Mouse (Mus musculus) adrenal gland, adult 8-10 months (tissue): ENCODE results near the gene Rab33b. TPM values are rescaled to one million over a fixed set of nuclear protein-coding genes. Genes with fewer than 3 reads are reported as not detected.

Experiments used
- DNase-seq: peaks from one replicate; pipeline ENCODE4 v3.0.0; 2022
- total RNA-seq, 4 experiments: library from RNA; stranded (reverse); gene quantifications; 2 replicates each; pipeline ENCODE4 v1.2.4; 2022

The Rab33b gene
- total RNA-seq, 4 experiments from 2014 or later = 13.9 to 18.5 (median 17.4) TPM

DNA sequence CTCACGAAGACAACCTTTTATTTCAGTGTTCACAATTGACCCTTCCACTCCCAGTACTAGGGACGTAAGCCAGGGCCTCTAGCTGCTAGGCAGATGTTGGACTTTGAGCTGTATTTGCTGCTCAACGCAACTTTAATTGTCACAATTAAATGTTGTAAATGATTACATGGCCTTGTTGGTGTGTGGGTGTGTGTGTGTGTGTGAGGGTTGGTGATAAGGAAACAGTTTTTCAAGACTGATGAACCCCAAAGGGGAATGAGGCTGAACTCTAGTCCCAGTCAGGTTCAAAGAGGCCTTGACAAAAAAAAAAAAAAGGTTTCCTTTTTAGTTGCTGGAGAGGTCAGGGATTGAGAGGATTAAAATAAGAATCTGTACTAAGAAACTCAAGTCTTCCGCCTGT lies 33.7 kb downstream of the Rab33b start:
- DNase-seq = no peak

DNA sequence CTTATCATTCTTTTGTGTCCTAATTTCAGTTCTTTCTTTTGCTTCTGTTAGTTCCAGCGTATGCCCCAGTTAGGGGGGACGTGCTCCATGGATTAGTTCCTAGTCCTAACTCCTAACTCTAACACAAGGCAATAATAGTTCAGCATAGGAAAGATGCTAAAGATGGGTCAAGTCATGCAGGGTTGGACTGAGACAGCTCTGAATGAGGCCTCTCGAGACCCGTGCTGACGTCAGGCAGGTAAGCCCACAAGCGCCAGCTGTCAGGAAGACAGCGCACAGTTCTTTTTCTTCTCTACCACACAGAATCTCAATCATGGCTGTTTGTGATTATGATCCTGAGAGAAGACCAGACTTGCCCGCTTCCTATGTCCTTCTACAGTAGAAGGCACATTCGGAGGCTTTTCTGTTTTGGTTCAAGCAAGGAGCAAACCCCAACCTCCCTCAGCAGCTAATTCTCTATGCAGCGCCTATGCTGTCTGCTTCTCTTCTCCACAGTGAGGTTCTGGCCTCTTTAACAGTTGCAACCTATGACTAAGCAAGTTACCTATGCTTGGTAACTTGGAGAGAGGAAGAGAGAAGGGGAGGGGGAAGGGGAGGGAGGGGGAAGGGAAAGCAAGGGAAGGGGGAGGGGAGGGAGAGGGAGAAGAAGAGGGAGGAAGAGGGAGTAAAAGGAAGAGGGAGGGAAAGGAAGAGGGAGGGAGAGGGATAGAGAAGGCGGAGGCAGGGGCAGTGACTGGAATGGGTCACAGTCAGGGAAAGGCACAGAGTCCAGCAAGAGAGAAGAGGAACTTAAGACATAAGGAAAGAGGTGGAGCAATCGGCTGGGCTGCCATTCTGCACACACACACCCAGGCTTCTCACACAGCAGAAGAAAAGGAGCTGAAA lies 34.4 kb downstream of the Rab33b start:
- no peak for DNase-seq

DNA sequence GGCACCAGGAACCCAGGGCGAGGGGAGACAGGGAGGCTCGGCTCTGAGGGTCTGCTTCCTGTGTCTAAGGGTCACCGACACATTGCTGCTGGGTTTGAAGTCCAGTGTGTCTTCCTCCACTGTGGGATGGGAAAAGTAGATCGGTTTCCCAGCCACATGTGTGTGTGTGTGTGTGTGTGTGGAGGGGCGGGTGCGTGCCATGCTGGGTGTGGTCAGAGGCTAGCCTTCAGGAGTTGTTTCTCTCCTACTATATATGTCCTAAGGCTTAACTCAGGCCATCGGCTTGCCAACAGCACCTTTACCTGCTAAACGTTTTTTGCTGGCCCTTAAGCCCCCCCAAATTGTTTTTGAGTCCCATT lies 35.0 kb downstream of the Rab33b start:
- no peak for DNase-seq

DNA sequence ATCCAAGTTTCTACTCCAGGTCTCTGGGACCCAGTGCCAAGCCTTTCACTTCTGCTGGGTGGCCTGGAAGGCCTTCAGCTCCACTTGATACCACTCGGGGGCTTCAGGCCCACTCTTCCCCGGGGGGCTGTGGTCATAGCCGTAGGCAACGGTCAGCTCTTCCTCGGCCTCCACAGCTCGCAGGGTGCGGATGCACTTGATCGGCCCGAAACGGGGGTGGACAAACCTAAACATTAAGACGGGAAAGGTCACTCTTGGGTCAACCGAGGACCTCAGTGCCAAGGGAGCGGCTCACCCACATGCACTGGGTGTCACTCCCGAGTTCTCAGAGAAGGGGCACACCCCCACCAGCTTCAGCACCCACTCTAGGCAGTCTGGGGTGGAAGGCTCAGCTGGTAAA lies 37.5 kb downstream of the Rab33b start:
- no peak for DNase-seq

DNA sequence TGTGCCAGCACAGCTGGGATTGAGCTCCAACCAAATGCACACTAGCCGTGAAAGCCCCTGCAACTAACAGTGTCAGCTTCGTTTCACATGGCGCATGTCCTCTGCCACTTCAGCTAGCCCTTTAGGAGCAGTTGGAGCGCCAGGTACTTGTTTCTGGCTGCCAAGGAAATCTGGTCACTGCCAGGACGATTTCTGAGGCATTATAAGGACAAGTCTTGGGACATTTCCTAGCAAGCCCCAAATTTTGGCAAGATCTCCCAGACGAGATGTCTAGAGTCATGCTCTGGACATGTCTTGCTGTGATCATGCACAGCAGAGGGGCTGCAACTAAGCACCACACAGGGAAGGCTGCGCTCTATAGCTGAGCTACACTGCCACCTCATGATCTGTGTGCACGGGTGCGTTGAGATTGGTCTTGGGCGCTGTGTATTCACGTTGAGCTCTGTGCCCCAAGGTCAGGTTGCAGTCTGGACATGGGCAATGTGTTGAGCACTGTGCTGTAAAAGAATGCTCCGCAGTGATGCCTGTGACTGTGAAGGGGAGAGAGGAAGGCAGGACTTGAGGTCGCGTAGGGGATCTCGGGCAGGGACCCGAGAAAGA lies 41.6 kb downstream of the Rab33b start:
- DNase-seq = no peak

DNA sequence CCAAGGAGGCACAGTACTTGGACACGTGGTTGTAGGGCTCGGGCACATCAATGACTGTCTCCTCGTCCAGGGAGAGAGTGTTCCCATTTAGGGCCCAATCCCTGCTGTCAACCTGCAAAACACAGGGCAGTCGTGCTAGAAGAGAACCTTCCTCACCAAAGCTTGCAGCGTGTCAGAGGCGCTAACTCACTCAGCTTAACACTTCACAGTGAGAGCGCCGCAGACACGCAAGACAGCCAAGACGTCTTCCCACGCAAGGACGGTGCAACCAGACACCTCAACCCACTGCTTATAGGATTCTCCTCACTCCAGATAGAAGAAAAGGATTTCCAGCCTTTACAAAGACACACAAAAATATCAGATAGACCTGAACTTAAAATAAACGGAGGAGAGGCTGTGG lies 43.2 kb downstream of the Rab33b start:
- no peak for DNase-seq

DNA sequence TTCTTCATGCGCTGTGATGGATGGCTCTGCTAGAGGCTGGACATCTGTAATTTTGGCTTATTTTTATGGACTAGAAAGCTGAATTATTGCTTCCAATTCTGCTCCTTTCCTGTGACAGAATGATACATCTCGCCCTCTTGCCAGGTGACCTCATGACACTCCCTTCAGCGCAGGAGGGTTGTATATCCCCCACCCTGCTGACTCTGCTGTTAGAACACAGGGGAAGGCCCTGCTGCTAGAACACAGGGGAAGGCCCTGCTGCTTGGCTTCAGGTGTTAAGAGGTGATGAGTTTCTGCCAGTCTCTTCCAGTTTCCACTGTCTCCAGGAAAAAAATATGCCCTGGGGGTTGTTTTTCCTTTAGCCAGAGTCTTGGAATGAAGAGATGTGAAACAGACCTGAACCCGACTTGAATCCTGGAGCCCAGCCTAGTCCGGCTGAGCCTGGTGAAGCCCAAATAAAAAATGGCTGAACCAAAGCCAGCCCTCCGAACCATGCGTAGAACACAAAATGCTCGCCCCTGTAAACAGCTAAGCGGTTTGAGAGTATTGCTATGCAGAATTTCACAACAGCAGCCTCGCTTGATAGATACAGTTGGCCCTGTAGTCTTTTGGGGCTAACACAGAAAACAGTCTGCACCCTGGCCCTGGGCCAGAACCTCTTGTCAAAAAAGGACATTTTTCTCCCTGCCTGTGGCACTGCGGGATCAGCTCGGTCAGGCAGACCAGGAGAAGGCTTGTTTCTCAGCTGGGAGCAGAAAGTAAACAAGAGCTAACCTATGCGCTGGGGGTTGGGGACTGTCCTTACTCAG lies 48.0 kb downstream of the Rab33b start:
- peak; percentile 47 for DNase-seq

DNA sequence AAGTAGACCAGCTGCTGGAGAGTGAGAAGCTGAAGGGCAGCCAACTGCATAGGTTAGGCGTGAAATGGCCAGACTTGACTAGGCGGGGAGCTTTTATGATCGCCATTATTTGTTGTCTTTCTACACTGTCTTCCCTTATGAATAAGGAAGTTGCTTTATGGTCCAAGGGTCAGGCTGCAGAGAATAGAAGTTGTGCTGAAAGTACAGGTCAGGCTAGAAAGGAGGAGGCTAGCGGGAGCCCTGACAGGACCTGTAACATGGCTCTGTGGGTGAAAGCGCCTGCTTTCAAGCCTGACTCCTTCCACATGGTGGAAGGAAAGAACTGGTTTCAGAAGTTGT lies 48.5 kb downstream of the Rab33b start:
- DNase-seq = no peak

DNA sequence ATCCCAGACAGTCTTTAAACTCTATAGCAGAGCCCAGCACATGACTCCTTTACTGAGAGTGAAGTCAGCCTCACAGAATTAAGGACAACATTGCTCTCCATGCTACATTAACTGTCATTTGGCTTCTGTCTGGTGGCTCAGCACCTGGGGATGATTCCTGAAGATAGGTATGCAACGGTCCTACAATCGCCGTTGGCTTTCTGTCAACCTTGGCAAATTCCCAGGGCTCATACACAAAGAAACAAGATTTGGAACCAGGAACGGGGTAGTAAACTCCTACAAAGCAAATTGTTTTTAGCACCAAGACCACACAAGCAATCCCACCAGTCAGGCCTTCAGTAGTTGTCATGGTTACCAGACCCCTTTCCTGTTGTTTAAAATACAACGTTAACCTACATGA lies 49.9 kb downstream of the Rab33b start:
- DNase-seq = no peak

DNA sequence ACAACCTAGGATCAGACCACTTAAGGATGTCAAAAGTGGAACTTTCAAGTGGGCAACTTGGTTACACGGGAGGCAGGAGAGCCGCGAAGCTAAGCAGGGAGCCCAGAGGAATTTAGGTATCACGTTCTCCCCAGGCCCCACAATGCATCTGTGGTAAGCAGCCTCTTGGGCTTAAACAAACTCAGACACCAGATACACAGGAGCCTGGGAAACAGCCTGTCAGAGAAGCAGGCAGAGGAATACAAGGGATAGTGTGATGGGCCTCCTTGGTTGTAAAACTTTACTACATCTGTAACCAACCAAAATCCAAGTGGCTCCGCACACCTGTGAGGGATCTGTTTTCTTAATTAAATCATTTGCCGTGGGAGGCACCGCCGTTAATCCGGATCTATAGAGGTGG lies 50.3 kb downstream of the Rab33b start:
- DNase-seq = no peak

DNA sequence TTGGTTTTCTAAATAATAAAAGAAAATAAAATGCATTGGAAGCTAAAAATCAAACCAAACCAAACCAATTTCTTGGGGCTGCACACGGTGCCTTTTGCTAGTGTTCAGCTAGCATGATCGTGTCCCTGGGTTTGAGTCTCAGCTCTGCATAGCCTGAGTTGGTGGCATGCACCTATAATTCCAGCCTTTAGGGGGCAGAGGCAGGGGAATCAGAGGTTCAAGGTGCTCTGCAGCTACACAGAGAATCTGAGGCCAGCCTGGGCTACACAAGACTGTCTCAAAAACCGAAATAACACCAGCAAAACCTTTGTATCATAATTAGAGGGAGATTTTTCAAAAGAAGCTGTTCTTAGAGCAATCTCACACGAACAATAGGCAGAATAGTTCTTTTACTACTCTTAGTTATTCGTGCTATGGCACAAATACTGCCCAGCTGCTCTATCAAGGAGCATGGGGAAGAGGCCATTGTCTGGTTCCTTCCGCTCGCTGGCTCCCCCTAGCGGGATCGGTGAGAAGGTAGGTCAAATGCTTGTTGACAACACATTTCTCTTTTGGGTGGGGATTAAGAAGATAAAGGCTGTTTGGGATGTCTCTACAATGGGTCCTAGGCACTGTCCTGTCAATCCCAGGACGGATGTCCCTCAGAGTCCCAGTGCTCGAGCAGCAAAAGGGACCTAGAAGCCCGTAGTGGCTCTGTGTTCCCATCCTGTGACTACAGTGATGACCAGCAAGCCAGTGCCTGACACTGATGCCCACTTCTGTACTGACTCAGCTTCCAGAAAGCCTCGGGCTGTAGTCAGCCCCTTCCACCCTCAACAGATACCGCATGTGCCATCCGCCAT lies 56.1 kb downstream of the Rab33b start:
- peak; percentile 44 for DNase-seq

DNA sequence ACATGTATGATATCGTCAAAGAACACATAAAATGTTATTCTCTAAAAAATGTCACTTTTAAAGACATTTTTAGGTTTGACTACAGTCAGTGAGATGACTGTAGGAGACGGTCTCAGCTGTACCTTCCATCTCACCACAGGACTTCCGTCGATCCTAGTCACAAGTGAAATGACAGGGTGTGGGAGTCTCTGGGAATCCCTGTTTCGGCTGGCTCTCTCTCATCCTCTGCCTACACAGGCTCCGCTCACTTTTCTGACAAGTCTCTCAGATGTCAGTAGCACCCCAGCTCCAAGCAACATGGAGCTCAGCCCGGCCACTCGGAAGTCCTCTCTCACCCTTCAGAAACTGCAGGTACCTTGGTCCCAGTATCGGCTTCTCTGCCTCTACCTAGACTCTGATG lies 56.9 kb downstream of the Rab33b start:
- DNase-seq = no peak

DNA sequence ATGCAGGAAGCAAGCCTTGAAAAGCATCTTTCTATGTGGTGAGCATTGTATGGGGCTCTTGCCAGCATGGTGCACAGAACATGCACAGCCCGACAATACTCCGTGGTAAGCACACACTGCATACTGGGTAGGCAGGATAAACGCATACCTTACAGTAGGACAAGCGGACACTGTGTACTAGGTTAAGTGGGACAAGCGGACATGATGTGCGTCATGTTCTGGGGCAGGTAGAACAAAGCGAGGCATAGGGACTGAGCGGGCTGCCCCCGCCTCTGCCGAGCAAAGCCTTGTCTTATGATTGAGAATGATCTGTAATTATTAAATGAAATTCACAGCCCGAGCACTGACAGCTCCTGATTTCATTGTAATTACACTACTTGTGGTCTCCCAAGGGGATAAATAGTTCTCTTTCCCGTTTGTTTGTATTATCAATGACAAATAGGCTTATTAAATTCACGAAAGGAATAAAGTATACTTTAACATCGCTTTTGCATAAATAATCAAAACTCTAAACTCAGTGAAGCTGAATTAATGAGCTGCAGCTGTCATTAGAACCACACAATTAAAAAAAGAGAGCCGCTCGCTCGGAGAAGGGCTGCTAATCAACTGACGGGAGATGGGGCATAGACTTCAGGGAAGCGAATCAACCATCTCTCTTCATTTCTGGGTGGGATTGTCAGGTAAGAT lies 60.9 kb downstream of the Rab33b start:
- no peak for DNase-seq

Other genes with a start within 250 kb of the Rab33b start
- 10 to 100 TPM; 57.5 to 93.6 (median 80.2) TPM for gene Elf2, start 143.3 kb upstream of the Rab33b start, total RNA-seq
- 1,000 to 10,000 TPM in 3 of 4 experiments, 100 to 1,000 TPM in 1; 688 to 1,713 (median 1,219) TPM for gene Mgarp, start 87.2 kb upstream of the Rab33b start, total RNA-seq
- gene Ndufc1, start 74.9 kb upstream of the Rab33b start, total RNA-seq = 100 to 1,000 TPM; 425 to 852 (median 611) TPM
- 10 to 100 TPM; 53.1 to 65.3 (median 59.3) TPM for gene Naa15, start 68.8 kb upstream of the Rab33b start, total RNA-seq
- 10 to 100 TPM; 52.6 to 77.9 (median 66.4) TPM for gene Setd7, start 77.0 kb downstream of the Rab33b start, total RNA-seq
- 100 to 1,000 TPM; 209 to 255 (median 219) TPM for gene Mgst2, start 176.4 kb downstream of the Rab33b start, total RNA-seq